Mouse (Mus musculus) liver, embryonic 13.5 days (tissue): ENCODE results near the gene Scly. TPM values are rescaled to one million over a fixed set of nuclear protein-coding genes. Genes with fewer than 3 reads are reported as not detected.

Source experiments
- ATAC-seq: fragments of 200-750 bp; cut with Nextera tagmentation; 2 replicates; pipeline ENCODE4 v1.8.0; 2017; ENCODE audit warnings: low read depth, mild to moderate bottlenecking, moderate number of reproducible peaks, moderate library complexity
- DNase-seq: peaks from one replicate; pipeline ENCODE4 v3.0.0; 2022
- H3K27ac ChIP-seq: fragments of 300-500 bp; sonication (generic); 2 replicates; pipeline ENCODE4 v1.5.1; 2015; ENCODE audit warnings: moderate library complexity, mild to moderate bottlenecking, inconsistent platforms
- H3K27me3 ChIP-seq: fragments of 300-500 bp; sonication (generic); 2 replicates; pipeline ENCODE4 v1.6.1; 2015; ENCODE audit warnings: mild to moderate bottlenecking, inconsistent platforms
- H3K36me3 ChIP-seq: fragments of 300-500 bp; sonication (generic); 2 replicates; pipeline ENCODE4 v1.6.1; 2015; ENCODE audit warnings: mild to moderate bottlenecking, inconsistent platforms
- H3K4me1 ChIP-seq: fragments of 300-500 bp; sonication (generic); replicated peaks from 2 replicates; pipeline ENCODE4 v1.6.1; 2015; ENCODE audit warnings: inconsistent platforms
- H3K4me2 ChIP-seq: fragments of 300-500 bp; sonication (generic); 2 replicates; pipeline ENCODE4 v1.6.1; 2015; ENCODE audit warnings: inconsistent platforms, mild to moderate bottlenecking, moderate library complexity
- H3K4me3 ChIP-seq: fragments of 300-500 bp; sonication (generic); replicated peaks from 2 replicates; pipeline ENCODE4 v1.5.1; 2015; ENCODE audit warnings: mild to moderate bottlenecking, inconsistent platforms
- H3K9ac ChIP-seq: fragments of 300-500 bp; sonication (generic); 2 replicates; pipeline ENCODE4 v1.6.1; 2015; ENCODE audit warnings: mild to moderate bottlenecking, inconsistent platforms
- H3K9me3 ChIP-seq: fragments of 300-500 bp; sonication (generic); replicated peaks from 2 replicates; pipeline ENCODE4 v1.6.1; 2016; ENCODE audit warnings: inconsistent platforms
- WGBS: fragments of 180-500 bp; shearing (Covaris S2); methylation state at CpG from one replicate; pipeline ENCODE4 v1.1.7; 2015; ENCODE audit not compliant: insufficient replicate concordance; 5-methylcytosine and 5-hydroxymethylcytosine counted together
- polyA plus RNA-seq: library from polyadenylated mRNA; unstranded; fragments of >200 nt; fragmentation: Nextera tagmentation; extraction: Ambion mirVana; gene quantifications from 2 replicates; pipeline ENCODE4 v1.2.1, GENCODE M21; 2015

The Scly gene
- polyA plus RNA-seq = 24.9 and 30.1 TPM in 2 replicates

DNA sequence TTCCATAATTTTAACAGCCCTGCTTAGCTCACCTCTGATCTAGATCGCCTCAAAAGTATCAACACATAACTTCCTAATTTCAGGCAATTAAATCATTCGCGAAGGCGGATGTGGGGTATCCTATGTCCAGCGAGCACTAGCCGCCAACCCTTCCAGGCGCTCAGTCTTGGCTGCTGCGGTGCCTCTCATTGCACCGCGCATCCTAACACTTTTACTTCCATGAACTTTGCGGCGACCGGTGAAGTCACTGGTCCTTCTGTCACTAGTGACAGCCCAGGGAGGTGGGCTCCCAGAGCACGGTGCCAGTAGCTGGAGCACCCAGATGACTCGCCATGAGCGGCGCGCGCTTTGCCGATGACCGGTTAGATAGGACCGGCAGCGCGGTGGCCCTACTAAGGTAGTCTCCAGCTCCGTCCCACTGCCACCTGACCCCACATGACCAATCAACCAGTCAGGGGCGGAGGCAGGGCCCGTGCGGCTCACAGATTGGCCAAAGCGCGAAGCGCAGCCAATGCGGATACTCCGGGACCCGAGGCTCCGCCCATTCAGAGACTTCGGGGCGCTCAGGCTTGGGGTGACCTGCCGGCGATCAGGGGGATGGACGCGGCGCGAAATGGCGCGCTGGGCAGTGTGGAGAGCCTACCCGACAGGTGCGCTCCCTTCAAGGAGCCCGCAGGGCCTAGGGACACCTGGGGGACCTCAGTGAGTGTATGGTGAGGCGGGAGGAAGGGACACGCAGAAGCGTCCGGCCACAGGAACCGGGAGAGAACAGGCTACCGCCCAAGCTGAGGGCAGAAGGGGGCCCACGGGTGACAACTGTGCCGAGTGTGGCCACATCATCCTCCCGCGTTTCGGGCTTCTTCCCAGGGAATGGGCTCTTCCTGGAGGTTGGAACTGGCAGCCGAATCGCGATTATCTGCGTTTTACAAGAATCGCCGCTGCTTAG, at the start of gene Scly:
Gene Scly, plus strand, starts transcription at position 540 of the 946 bp plus-strand sequence.
- ATAC-seq = peak; percentile 99
- Histone ChIP-seq H3K9ac (peak within 1 kb of the TSS; percentile 95), H3K9me3 (no peaks in the 10 kb centered on the region), H3K27me3 (no peaks in the 10 kb centered on the region), H3K4me2 (peak within 1 kb of the TSS; percentile 83), H3K36me3 (peaks cover 17% of the 10 kb centered on the region), H3K4me1 (peaks cover 45% of the 10 kb centered on the region), H3K27ac (peak within 1 kb of the TSS; percentile 69), H3K4me3 (peak within 1 kb of the TSS; percentile 95)
- DNase-seq = peak; percentile 96
- WGBS = under 1% methylated on average over 63 of the region's 65 CpGs

DNA sequence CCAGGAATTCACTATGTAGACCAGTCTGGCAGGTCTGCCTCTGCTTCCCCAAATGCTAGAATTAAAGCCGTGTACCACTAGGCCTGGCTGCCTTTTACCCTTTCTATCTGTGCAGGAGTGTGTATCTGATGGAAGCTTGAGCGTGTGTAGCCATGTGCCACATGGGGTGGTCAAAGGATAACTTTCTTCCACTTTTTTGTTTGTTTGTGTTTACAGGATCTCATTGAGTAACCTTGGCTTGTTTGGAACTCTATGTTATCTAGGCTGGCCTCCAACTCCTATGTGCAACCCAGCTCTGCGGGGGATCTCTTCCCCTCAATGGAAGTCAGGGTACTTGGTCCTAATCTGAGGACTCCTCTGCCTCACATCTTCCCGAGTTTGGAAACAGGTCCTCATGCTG, 49.2 kb upstream of the Scly start:
- no peaks in the 10 kb centered on the region for H3K27me3 ChIP-seq
- 34% methylated on average over 4 of the region's 4 CpGs for WGBS
- DNase-seq (peak; percentile 17), ATAC-seq (no peak)
- H3K4me3 ChIP-seq = peak overlapping the region; percentile 94
- peaks cover 58% of the 10 kb centered on the region for H3K4me1 ChIP-seq
- peak overlapping the region; percentile 97 for H3K27ac ChIP-seq
- peak overlapping the region; percentile 59 for H3K9ac ChIP-seq
- H3K36me3 ChIP-seq = no peaks in the 10 kb centered on the region
- no peaks in the 10 kb centered on the region for H3K9me3 ChIP-seq
- H3K4me2 ChIP-seq = peak overlapping the region; percentile 91

DNA sequence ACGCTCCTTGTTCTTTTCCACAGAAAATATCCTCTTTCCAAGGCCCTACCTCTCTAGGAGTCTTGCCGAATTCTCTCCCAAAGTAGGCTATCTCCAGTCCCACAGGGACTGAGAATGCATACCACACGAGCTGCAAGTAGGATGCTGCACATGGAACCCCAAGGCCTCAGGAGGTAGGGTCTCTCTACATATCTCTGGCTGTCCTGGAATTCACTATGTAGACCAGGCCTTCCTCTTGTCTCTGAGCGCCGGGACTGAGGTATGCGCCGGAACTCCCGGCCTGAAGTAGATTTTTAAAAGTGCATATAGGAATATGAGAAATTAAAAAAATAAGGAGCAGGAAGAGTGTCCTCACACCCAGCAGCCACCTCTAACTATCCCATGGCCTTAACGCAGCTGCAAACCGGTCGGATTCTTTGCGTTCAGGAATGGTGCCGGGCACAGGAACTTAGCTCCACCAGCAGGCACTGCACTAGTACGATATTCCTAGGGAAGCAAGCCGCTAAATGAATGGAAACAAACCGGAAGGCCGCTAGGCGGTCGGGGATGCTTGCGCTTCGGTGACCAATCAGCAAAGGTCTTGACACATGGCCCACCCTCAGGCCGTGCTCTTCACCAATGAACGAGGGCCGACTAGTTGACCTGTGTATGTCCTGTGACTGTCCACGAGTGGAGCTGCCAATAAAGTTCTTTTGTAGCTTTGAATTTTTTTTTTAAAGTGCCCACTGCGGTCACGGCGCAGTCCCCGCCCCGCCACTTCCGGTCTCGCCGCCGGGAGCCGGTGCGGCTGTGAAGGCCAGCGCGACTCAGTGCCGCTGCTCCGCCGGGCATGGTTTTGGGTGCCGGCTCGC, 48.3 kb upstream of the Scly start, which contains the start of gene Ube2f:
Gene Ube2f, plus strand, starts transcription at position 741 of the 851 bp plus-strand sequence.
- DNase-seq (peak; percentile 94), ATAC-seq (peak; percentile 94)
- H3K4me1 ChIP-seq = peaks cover 58% of the 10 kb centered on the region
- H3K4me2 ChIP-seq = peak within 1 kb of the TSS; percentile 91
- peaks cover 8% of the 10 kb centered on the region for H3K36me3 ChIP-seq
- peak within 1 kb of the TSS; percentile 97 for H3K27ac ChIP-seq
- H3K9ac ChIP-seq = peak within 1 kb of the TSS; percentile 98
- no peaks in the 10 kb centered on the region for H3K27me3 ChIP-seq
- H3K4me3 ChIP-seq = peak within 1 kb of the TSS; percentile 94
- under 1% methylated on average over 43 of the region's 43 CpGs for WGBS
- no peaks in the 10 kb centered on the region for H3K9me3 ChIP-seq

DNA sequence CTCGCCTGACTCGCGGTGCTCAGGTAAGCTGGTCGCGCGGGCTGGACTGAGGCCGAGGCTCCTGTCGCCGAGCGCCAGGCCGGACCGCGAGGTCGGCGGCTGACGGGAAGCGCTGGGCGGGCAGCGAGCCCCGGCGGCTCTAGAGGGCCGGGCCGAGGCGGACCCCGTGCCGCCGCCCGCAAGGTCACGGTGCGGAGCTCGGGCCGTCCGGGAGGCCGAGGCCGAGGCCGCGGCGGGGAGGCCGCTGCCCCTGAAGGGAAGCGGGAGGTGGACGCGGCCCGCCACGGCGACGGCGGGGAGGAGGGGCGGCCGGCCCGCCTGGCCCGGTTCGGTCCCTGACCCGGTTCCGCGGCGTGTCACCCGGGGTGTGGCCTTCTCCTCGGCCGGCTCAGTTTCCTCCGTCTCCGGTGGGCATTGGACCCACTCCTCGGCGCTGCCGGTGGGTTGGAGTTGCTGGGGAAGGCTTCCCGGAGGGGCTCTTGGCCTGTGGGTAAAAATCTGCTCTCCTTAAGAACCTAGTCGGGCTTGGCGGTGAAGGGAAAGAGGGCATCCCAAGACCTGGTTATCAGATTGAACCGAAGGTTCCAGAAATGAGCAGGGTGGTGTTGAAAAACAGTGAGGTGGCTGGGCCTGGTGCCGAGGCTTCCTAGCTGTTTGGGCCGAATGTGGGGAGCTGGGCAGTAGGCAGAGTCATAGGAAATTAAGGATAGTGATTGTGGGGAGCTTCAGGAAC, 47.6 kb upstream of the Scly start:
- Histone ChIP-seq H3K27me3 (no peaks in the 10 kb centered on the region), H3K4me3 (peak overlapping the region; percentile 94), H3K9me3 (no peaks in the 10 kb centered on the region), H3K36me3 (peaks cover 11% of the 10 kb centered on the region), H3K4me2 (peak overlapping the region; percentile 91), H3K27ac (peak overlapping the region; percentile 90), H3K9ac (peak overlapping the region; percentile 98), H3K4me1 (peaks cover 58% of the 10 kb centered on the region)
- peak; percentile 18 for DNase-seq
- WGBS = under 1% methylated on average over 70 of the region's 70 CpGs
- peak; percentile 25 for ATAC-seq

DNA sequence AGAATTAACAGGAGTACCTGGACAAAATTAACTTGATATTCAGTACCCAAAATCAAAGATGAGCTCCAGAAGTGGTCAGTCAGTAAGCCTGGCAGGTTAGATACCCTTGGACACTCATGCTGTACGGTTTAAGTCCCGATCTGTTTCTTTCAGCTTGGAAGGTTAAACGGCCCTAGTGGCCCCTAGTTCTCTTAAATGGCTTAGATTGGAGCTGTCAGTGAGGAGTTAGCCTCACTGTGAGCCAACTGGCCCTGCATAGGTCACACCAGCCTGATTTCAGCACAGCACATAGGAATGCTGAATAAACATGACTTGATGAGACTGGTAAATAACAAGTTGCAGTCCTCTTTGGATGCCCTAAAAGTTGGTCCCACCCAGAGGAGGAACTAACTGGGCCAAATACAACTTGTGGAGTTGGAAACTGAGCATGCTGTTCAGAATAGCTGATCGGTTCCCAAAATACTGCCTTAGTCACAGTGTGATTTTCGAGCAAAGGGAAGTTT, 46.9 kb upstream of the Scly start:
- Histone ChIP-seq H3K9ac (peak overlapping the region; percentile 98), H3K4me2 (peak overlapping the region; percentile 91), H3K9me3 (no peaks in the 10 kb centered on the region), H3K4me1 (peaks cover 58% of the 10 kb centered on the region), H3K27ac (peak overlapping the region; percentile 90), H3K27me3 (no peaks in the 10 kb centered on the region), H3K36me3 (peaks cover 11% of the 10 kb centered on the region), H3K4me3 (peak overlapping the region; percentile 94)
- DNase-seq = no peak
- 16% methylated on average over 5 of the region's 5 CpGs for WGBS
- no peak for ATAC-seq

DNA sequence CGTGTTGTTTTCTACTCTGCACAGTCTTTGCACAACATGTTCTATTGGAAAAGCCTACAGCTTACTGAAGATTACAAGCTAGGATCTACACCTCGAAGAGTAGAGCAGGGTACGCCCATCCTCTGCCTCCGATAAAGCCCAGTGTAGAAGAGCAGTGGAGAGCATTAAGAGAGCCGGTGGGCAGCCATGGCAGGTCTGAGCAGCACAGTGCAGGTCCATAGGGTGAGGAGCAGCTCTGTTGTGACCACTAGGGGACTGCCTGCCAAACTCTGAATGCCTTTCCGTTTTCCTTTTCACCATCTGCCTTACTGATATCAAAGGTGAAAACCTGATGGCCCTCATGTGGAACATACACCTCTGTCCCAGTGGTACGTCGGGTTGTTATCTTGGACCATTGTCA, 46.2 kb upstream of the Scly start:
- Histone ChIP-seq H3K4me3 (peak overlapping the region; percentile 94), H3K27me3 (no peaks in the 10 kb centered on the region), H3K9ac (peak overlapping the region; percentile 98), H3K36me3 (peaks cover 12% of the 10 kb centered on the region), H3K9me3 (no peaks in the 10 kb centered on the region), H3K27ac (peak overlapping the region; percentile 90), H3K4me1 (peaks cover 59% of the 10 kb centered on the region), H3K4me2 (peak overlapping the region; percentile 91)
- peak; percentile 44 for ATAC-seq
- DNase-seq = peak; percentile 40
- 22% methylated on average over 8 of the region's 8 CpGs for WGBS

DNA sequence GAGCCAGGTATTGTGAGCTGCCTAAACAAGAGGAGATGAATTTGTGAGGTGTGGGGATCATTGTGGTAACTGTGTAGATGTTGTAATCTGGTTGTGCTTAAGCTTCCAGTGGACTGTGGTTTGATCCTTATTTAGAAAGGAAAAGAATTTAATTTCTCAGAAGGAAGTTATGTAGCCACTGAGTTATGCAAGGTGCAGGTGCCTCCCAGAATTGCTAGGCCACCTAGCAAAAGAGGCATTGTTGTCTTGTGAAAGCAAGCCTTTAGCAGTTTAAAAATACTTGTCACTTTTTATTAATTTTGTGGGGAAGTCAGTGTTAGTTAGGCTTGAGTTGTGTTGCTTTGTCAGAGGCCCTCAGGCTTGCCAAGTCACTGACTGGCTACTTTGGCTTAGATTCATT, 40.2 kb upstream of the Scly start:
- Histone ChIP-seq H3K9ac (no peak overlapping the region; the same call in 1 of the 2 replicates), H3K27me3 (no peaks in the 10 kb centered on the region), H3K4me2 (no peak overlapping the region), H3K36me3 (peaks cover 28% of the 10 kb centered on the region), H3K27ac (no peak overlapping the region), H3K4me3 (no peak overlapping the region), H3K4me1 (peaks cover 28% of the 10 kb centered on the region), H3K9me3 (no peaks in the 10 kb centered on the region)
- ATAC-seq (no peak), DNase-seq (no peak)

DNA sequence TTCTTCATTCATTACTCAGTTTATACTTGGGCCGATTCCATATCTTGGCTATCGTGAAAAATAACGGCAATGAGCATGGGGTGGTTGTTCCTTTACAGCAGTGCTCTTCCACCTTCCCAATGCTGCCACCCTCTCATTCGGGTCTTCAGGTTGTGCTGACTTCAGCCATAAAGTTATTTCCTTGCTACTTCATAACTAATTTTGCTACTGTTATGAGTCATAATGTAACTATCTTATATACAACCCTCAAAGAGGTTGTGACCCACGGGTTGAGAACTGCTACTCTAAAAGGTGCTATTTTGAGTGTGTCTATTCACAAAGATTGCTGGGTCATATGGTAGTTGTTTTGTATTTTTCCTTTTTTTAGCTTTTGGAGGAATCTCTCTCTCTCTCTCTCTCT, 38.3 kb upstream of the Scly start:
- Histone ChIP-seq H3K4me2 (no peak overlapping the region), H3K4me3 (no peak overlapping the region), H3K27ac (no peak overlapping the region), H3K9ac (no peak overlapping the region), H3K27me3 (no peaks in the 10 kb centered on the region), H3K9me3 (no peaks in the 10 kb centered on the region), H3K36me3 (peaks cover 26% of the 10 kb centered on the region), H3K4me1 (peaks cover 20% of the 10 kb centered on the region)
- 69% methylated on average over 5 of the region's 5 CpGs for WGBS
- ATAC-seq = no peak
- no peak for DNase-seq

DNA sequence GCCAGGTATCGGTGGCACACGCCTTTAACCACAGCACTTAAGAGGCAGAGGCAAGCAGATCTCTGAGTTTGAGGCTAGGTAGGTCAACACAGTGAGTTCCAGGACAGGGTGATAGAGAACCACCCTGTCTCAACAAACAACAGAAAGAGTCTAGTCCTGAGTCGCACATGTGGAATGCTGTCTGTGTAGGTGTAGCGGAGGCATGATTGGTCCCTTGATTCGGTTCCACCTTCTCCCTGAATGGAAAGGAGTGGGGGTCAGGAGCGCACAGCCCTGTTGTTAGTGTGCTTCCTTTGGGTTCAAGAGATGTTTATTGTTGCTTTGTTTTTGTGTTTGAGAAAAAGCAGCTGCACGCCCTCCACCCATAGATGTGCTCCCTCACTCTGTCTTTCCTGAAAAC, 35.6 kb upstream of the Scly start:
- H3K4me1 ChIP-seq = peaks cover 12% of the 10 kb centered on the region
- H3K4me2 ChIP-seq = no peak overlapping the region
- no peak for ATAC-seq
- no peak overlapping the region for H3K27ac ChIP-seq
- H3K4me3 ChIP-seq = no peak overlapping the region
- no peaks in the 10 kb centered on the region for H3K27me3 ChIP-seq
- H3K36me3 ChIP-seq = peaks cover 33% of the 10 kb centered on the region
- no peak overlapping the region for H3K9ac ChIP-seq
- DNase-seq = no peak
- H3K9me3 ChIP-seq = no peaks in the 10 kb centered on the region
- 92% methylated on average over 7 of the region's 7 CpGs for WGBS

DNA sequence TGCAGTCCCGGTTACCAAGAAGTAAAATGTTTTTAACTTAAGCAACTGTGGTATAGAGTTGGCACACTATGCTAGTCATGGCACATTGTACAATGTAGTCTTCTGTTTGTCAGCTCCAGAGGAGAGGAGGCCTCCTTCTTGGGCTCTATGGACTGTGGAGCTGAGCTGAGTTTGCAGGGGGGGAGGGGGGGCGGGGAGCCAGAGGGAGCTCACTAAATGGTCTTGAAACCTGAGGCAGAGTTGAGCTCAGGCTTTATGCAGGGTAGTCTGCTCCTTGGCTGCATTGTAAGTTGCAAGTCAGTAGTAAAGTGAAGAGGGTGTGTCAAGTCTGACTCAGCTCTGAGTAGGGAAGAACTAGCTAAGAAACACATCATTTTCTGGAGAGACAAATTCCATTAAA, 25.9 kb upstream of the Scly start:
- H3K4me3 ChIP-seq = no peak overlapping the region
- no peak overlapping the region for H3K9ac ChIP-seq
- 0 out of 2 replicates have a peak, but pooled peaks have one; percentile 50 for ATAC-seq
- no peaks in the 10 kb centered on the region for H3K9me3 ChIP-seq
- DNase-seq = no peak
- peaks cover 31% of the 10 kb centered on the region for H3K36me3 ChIP-seq
- 0 out of 2 replicates have a peak, but pooled peaks cover 5% of the 10 kb centered on the region for H3K4me1 ChIP-seq
- no peak overlapping the region for H3K4me2 ChIP-seq
- WGBS = 88% methylated on average over 2 of the region's 2 CpGs
- H3K27ac ChIP-seq = no peak overlapping the region
- H3K27me3 ChIP-seq = no peaks in the 10 kb centered on the region
